Mouse (Mus musculus) MEL (cell line): Measurements from ENCODE around the gene Aire. TPM values are rescaled to one million over a fixed set of nuclear protein-coding genes. Genes with fewer than 3 reads are reported as not detected.
A peak's percentile ranks its signal among the peaks of the same experiment; 100 is the strongest.

ENCODE experiments used
- DNase-seq: peaks from one replicate; pipeline ENCODE4 v3.0.0; 2011; ENCODE audit warnings: low read depth, low spot score
- H3K27ac ChIP-seq: 2 replicates; pipeline ENCODE4 v1.5.1; 2012; ENCODE audit warnings: low read depth, mild to moderate bottlenecking, control low read depth, low read length, moderate library complexity; ENCODE audit not compliant: control insufficient read depth
- H3K27me3 ChIP-seq, 2 experiments: fragments of 150-350 bp in 1 of 2; sonication (generic) in 1 of 2; 2 replicates each; pipeline ENCODE4 v1.6.1; 2012; ENCODE audit warnings: low read length in 2 of 2, mild to moderate bottlenecking in 2 of 2, improper control_type of control experiment in 1 of 2, moderate library complexity in 1 of 2; ENCODE audit not compliant: insufficient read depth in 2 of 2, control insufficient read depth in 1 of 2
- H3K36me3 ChIP-seq, 2 experiments: 2 replicates each; pipeline ENCODE4 v1.6.1; 2012 to 2014; ENCODE audit warnings: low read length in 2 of 2, improper control_type of control experiment in 1 of 2, inconsistent platforms in 1 of 2, mild to moderate bottlenecking in 1 of 2; ENCODE audit not compliant: insufficient read depth in 2 of 2, control insufficient read depth in 1 of 2
- H3K4me1 ChIP-seq, 2 experiments: fragments of 150-350 bp in 1 of 2; sonication (generic) in 1 of 2; 2 replicates each; pipeline ENCODE4 v1.6.1; 2012; ENCODE audit warnings: low read length in 2 of 2, improper control_type of control experiment in 1 of 2, mild to moderate bottlenecking in 1 of 2; ENCODE audit not compliant: insufficient read depth in 2 of 2, control insufficient read depth in 1 of 2
- H3K4me3 ChIP-seq, 2 experiments: fragments of 150-350 bp in 1 of 2; sonication (generic) in 1 of 2; 2 replicates each; pipeline ENCODE4 v1.5.1; 2012; ENCODE audit warnings: low read depth in 2 of 2, low read length in 2 of 2, mild to moderate bottlenecking in 2 of 2, moderate library complexity in 2 of 2, control low read depth in 1 of 2, improper control_type of control experiment in 1 of 2; ENCODE audit not compliant: control insufficient read depth in 1 of 2, insufficient read depth in 1 of 2
- H3K79me2 ChIP-seq: 2 replicates; pipeline ENCODE4 v1.6.1; 2012; ENCODE audit warnings: mild to moderate bottlenecking, low read length, moderate library complexity; ENCODE audit not compliant: control insufficient read depth, poor library complexity, insufficient read depth
- H3K9ac ChIP-seq: 2 replicates; pipeline ENCODE4 v1.6.1; 2012; ENCODE audit warnings: low read depth, mild to moderate bottlenecking, control low read depth, low read length, moderate library complexity; ENCODE audit not compliant: control insufficient read depth, poor library complexity, severe bottlenecking
- H3K9me3 ChIP-seq: fragments of 150-350 bp; sonication (generic); replicated peaks from 2 replicates; pipeline ENCODE4 v1.6.1; 2012; ENCODE audit warnings: mild to moderate bottlenecking, low read length, improper control_type of control experiment, moderate library complexity; ENCODE audit not compliant: insufficient read depth
- BHLHE40 ChIP-seq: IDR thresholded peaks from 2 replicates; pipeline ENCODE4 v1.6.1; 2012; ENCODE audit warnings: low read depth, mild to moderate bottlenecking, inconsistent platforms, low read length, improper control_type of control experiment, borderline replicate concordance
- CHD1 ChIP-seq: IDR thresholded peaks from 2 replicates; pipeline ENCODE4 v1.6.1; 2012; ENCODE audit warnings: low read depth, mild to moderate bottlenecking, inconsistent platforms, low read length, improper control_type of control experiment
- CHD2 ChIP-seq: IDR thresholded peaks from 2 replicates; pipeline ENCODE4 v1.6.1; 2011; ENCODE audit warnings: low read length, improper control_type of control experiment
- CTCF ChIP-seq, 3 experiments: IDR thresholded peaks in 2 of 3; conservative IDR thresholded peaks in 1 of 3; 2 replicates each; pipeline ENCODE4 v1.5.1; 2011 to 2012; ENCODE audit warnings: low read length in 3 of 3, low read depth in 2 of 3, mild to moderate bottlenecking in 2 of 3, improper control_type of control experiment in 1 of 3, inconsistent platforms in 1 of 3, mixed read lengths in 1 of 3, moderate library complexity in 1 of 3; ENCODE audit not compliant: control insufficient read depth in 1 of 3, insufficient read depth in 1 of 3, poor library complexity in 1 of 3, severe bottlenecking in 1 of 3
- E2F4 ChIP-seq: IDR thresholded peaks from 2 replicates; pipeline ENCODE4 v1.6.1; 2011; ENCODE audit warnings: low read depth, low read length, improper control_type of control experiment, borderline replicate concordance
- ELF1 ChIP-seq: IDR thresholded peaks from 2 replicates; pipeline ENCODE4 v1.6.1; 2014; ENCODE audit warnings: low read depth, mild to moderate bottlenecking, inconsistent platforms, low read length, improper control_type of control experiment, moderate library complexity
- GABPA ChIP-seq: IDR thresholded peaks from 2 replicates; pipeline ENCODE4 v1.6.1; 2012; ENCODE audit warnings: low read depth, mild to moderate bottlenecking, inconsistent platforms, low read length, improper control_type of control experiment, moderate library complexity
- GATA1 ChIP-seq: IDR thresholded peaks from 2 replicates; pipeline ENCODE4 v1.6.1; 2011; ENCODE audit warnings: low read depth, low read length, improper control_type of control experiment
- JUND ChIP-seq: IDR thresholded peaks from 2 replicates; pipeline ENCODE4 v1.6.1; 2011; ENCODE audit warnings: low read depth, mild to moderate bottlenecking, improper control_type of control experiment, low read length
- KAT2A ChIP-seq: conservative IDR thresholded peaks from 2 replicates; pipeline ENCODE4 v1.6.1; 2012; ENCODE audit warnings: low read depth, low read length, improper control_type of control experiment, inconsistent platforms
- MAX ChIP-seq: IDR thresholded peaks from 2 replicates; pipeline ENCODE4 v1.6.1; 2011; ENCODE audit warnings: low read length, improper control_type of control experiment
- MAZ ChIP-seq: IDR thresholded peaks from 2 replicates; pipeline ENCODE4 v1.6.1; 2012; ENCODE audit warnings: low read depth, mild to moderate bottlenecking, inconsistent platforms, low read length, improper control_type of control experiment
- MEF2A ChIP-seq: IDR thresholded peaks from 2 replicates; pipeline ENCODE4 v1.6.1; 2014; ENCODE audit warnings: low read depth, mild to moderate bottlenecking, inconsistent platforms, low read length, improper control_type of control experiment; ENCODE audit not compliant: poor library complexity, insufficient replicate concordance, severe bottlenecking; ENCODE audit errors: extremely low read depth
- NELFE ChIP-seq: IDR thresholded peaks from 2 replicates; pipeline ENCODE4 v1.6.1; 2011; ENCODE audit warnings: low read depth, low read length, improper control_type of control experiment
- NRF1 ChIP-seq: IDR thresholded peaks from 2 replicates; pipeline ENCODE4 v1.6.1; 2014; ENCODE audit warnings: low read depth, mild to moderate bottlenecking, inconsistent platforms, low read length, improper control_type of control experiment, moderate library complexity; ENCODE audit not compliant: poor library complexity, insufficient read depth, severe bottlenecking
- POLR2AphosphoS2 ChIP-seq: IDR thresholded peaks from 2 replicates; pipeline ENCODE4 v1.6.1; 2011; ENCODE audit warnings: low read length, improper control_type of control experiment
- POLR2AphosphoS5 ChIP-seq: IDR thresholded peaks from 2 replicates; pipeline ENCODE4 v1.6.1; 2012; ENCODE audit warnings: low read depth, borderline replicate concordance, mild to moderate bottlenecking, inconsistent platforms, low read length, moderate library complexity, mixed read lengths
- RAD21 ChIP-seq: IDR thresholded peaks from 2 replicates; pipeline ENCODE4 v1.6.1; 2011; ENCODE audit warnings: mild to moderate bottlenecking, low read depth, low read length, improper control_type of control experiment
- SIN3A ChIP-seq: IDR thresholded peaks from 2 replicates; pipeline ENCODE4 v1.6.1; 2012; ENCODE audit warnings: low read length, improper control_type of control experiment, inconsistent platforms
- SMC3 ChIP-seq: IDR thresholded peaks from 2 replicates; pipeline ENCODE4 v1.6.1; 2011; ENCODE audit warnings: low read depth, low read length, improper control_type of control experiment
- TAL1 ChIP-seq: IDR thresholded peaks from 2 replicates; pipeline ENCODE4 v1.6.1; 2012; ENCODE audit warnings: mild to moderate bottlenecking, inconsistent platforms, low read length, moderate library complexity, mixed read lengths
- TBP ChIP-seq: IDR thresholded peaks from 2 replicates; pipeline ENCODE4 v1.8.0; 2011; ENCODE audit warnings: low read depth, low read length, improper control_type of control experiment
- TCF12 ChIP-seq: IDR thresholded peaks from 2 replicates; pipeline ENCODE4 v1.6.1; 2014; ENCODE audit warnings: low read depth, mild to moderate bottlenecking, inconsistent platforms, low read length, improper control_type of control experiment, moderate library complexity
- UBTF ChIP-seq: IDR thresholded peaks from 2 replicates; pipeline ENCODE4 v1.6.1; 2012; ENCODE audit warnings: low read depth, mild to moderate bottlenecking, inconsistent platforms, low read length, improper control_type of control experiment, moderate library complexity, borderline replicate concordance; ENCODE audit not compliant: insufficient read depth
- USF1 ChIP-seq: IDR thresholded peaks from 2 replicates; pipeline ENCODE4 v1.6.1; 2014; ENCODE audit warnings: low read depth, mild to moderate bottlenecking, inconsistent platforms, low read length, improper control_type of control experiment, moderate library complexity
- USF2 ChIP-seq, 2 experiments: IDR thresholded peaks; 2 replicates each; pipeline ENCODE4 v1.6.1; 2011 to 2012; ENCODE audit warnings: improper control_type of control experiment in 2 of 2, low read length in 2 of 2, borderline replicate concordance in 1 of 2, inconsistent platforms in 1 of 2, low read depth in 1 of 2, mild to moderate bottlenecking in 1 of 2; ENCODE audit not compliant: insufficient read depth in 1 of 2
- ZC3H11A ChIP-seq: IDR thresholded peaks from 2 replicates; pipeline ENCODE4 v1.6.1; 2012; ENCODE audit warnings: low read depth, mild to moderate bottlenecking, inconsistent platforms, low read length, improper control_type of control experiment
- ZKSCAN1 ChIP-seq: IDR thresholded peaks from 2 replicates; pipeline ENCODE4 v1.6.1; 2012; ENCODE audit warnings: low read depth, mild to moderate bottlenecking, inconsistent platforms, low read length, improper control_type of control experiment, moderate library complexity
- ZMIZ1 ChIP-seq: IDR thresholded peaks from 2 replicates; pipeline ENCODE4 v1.6.1; 2012; ENCODE audit warnings: low read depth, mild to moderate bottlenecking, inconsistent platforms, low read length, improper control_type of control experiment, moderate library complexity
- ZNF384 ChIP-seq: IDR thresholded peaks from 2 replicates; pipeline ENCODE4 v1.6.1; 2012; ENCODE audit warnings: low read depth, mild to moderate bottlenecking, inconsistent platforms, low read length, improper control_type of control experiment
- polyA plus RNA-seq, 2 experiments: library from polyadenylated mRNA; stranded (reverse) in 1 of 2; unstranded in 1 of 2; fragments of >175 nt in 1 of 2; fragments of >200 nt in 1 of 2; gene quantifications; 2 replicates each; pipeline versions ENCODE4 v1.2.1 to v1.2.4; 2012; ENCODE audit warnings: low replicate concordance in 2 of 2, low read depth in 1 of 2; ENCODE audit not compliant: insufficient read length in 2 of 2, insufficient read depth in 1 of 2, missing spikeins in 1 of 2
- total RNA-seq: library from RNA; depleted of rRNA; stranded (reverse); fragments of 300-350 nt; gene quantifications from 2 replicates; pipeline ENCODE4 v1.2.3, GENCODE M21; 2012

The Aire gene
- total and polyA plus RNA-seq, 3 experiments, result 0.17 TPM; not detected in 2

- H3K4me3 ChIP-seq, result peak overlapping the region in 1 of 2 experiments; percentile 36; a peak in 2 of 4 replicates
- no peaks in the 10 kb centered on the region for H3K79me2 ChIP-seq
- H3K27me3 ChIP-seq, result no peaks in the 10 kb centered on the region; a peak in 1 of 4 replicates
- no peak for TF ChIP-seq NRF1
- no peak for TF ChIP-seq GATA1
- TF ChIP-seq USF1, result no peak
- TF ChIP-seq SMC3, result no peak
- TF ChIP-seq ZMIZ1, result no peak
- TF ChIP-seq ZC3H11A, result no peak
- no peak for TF ChIP-seq E2F4
- no peak for TF ChIP-seq POLR2AphosphoS5
- no peak for TF ChIP-seq POLR2AphosphoS2
- no peak for TF ChIP-seq GABPA
- TF ChIP-seq BHLHE40, result no peak
- TF ChIP-seq TCF12, result no peak
- TF ChIP-seq CTCF (IDR thresholded peaks at IDR 0.05 in 2 of 3, conservative IDR thresholded peaks at IDR 0.05 in 1 of 3; ENCODE audit: control insufficient read depth in 1 of 3, insufficient read depth in 1 of 3, low read depth in 2 of 3, low read length in 3 of 3, poor library complexity in 1 of 3, severe bottlenecking in 1 of 3), result no peak
- TF ChIP-seq UBTF, result no peak
- TF ChIP-seq JUND, result no peak
- TF ChIP-seq MAX, result no peak
- TF ChIP-seq MAZ, result no peak
- no peak for TF ChIP-seq CHD2
- TF ChIP-seq TBP, result no peak
- TF ChIP-seq USF2 (IDR thresholded peaks at IDR 0.05; ENCODE audit: borderline replicate concordance in 1 of 2, insufficient read depth in 1 of 2, low read depth in 1 of 2, low read length in 2 of 2), result no peak
- no peak for DNase-seq
- H3K36me3 ChIP-seq, result no peaks in the 10 kb centered on the region
- no peaks in the 10 kb centered on the region for H3K9me3 ChIP-seq
- no peak overlapping the region for H3K27ac ChIP-seq
- H3K9ac ChIP-seq, result peak overlapping the region; percentile 78
- H3K4me1 ChIP-seq, result peaks cover 0 to 6% of the 10 kb centered on the region in 2 experiments; a peak in 2 of 4 replicates
Observed at GRCm38 (mm10) chr10:78019291-78019690, 24.1 kb downstream of the Aire start.

GRCm38 (mm10) chr10:78018797-78019203 is 24.6 kb downstream of the Aire start:
- Histone ChIP-seq H3K79me2 (no peaks in the 10 kb centered on the region), H3K36me3 (no peaks in the 10 kb centered on the region), H3K9ac (peak overlapping the region; percentile 78), H3K27ac (peak overlapping the region; percentile 43; the same call in 1 of the 2 replicates), H3K9me3 (no peaks in the 10 kb centered on the region), H3K4me3 (peak overlapping the region; percentile 36 to 66; a peak in 3 of 4 replicates), H3K27me3 (no peaks in the 10 kb centered on the region; a peak in 1 of 4 replicates), H3K4me1 (peaks cover 0 to 6% of the 10 kb centered on the region in 2 experiments; a peak in 2 of 4 replicates)
- DNase-seq, result peak; percentile 94
- peak; percentile 92 to 98 (median 98) for TF ChIP-seq CTCF (IDR thresholded peaks at IDR 0.05 in 2 of 3, conservative IDR thresholded peaks at IDR 0.05 in 1 of 3; ENCODE audit: control insufficient read depth in 1 of 3, insufficient read depth in 1 of 3, low read depth in 2 of 3, low read length in 3 of 3, poor library complexity in 1 of 3, severe bottlenecking in 1 of 3)
- no peak for TF ChIP-seq USF1
- peak; percentile 55 for TF ChIP-seq ZKSCAN1
- peak; percentile 89 for TF ChIP-seq SMC3
- TF ChIP-seq NRF1, result no peak
- peak; percentile 88 for TF ChIP-seq RAD21
- peak; percentile 51 for TF ChIP-seq NELFE
- TF ChIP-seq ZC3H11A, result peak; percentile 77
- peak; percentile 46 for TF ChIP-seq ELF1
- no peak for TF ChIP-seq POLR2AphosphoS2
- no peak for TF ChIP-seq CHD1
- no peak for TF ChIP-seq UBTF
- TF ChIP-seq USF2 (IDR thresholded peaks at IDR 0.05; ENCODE audit: borderline replicate concordance in 1 of 2, insufficient read depth in 1 of 2, low read depth in 1 of 2, low read length in 2 of 2), result no peak
- TF ChIP-seq MEF2A, result no peak
- no peak for TF ChIP-seq E2F4
- no peak for TF ChIP-seq TAL1
- no peak for TF ChIP-seq KAT2A
- TF ChIP-seq SIN3A, result peak; percentile 78
- no peak for TF ChIP-seq ZNF384
